Mouse (Mus musculus) G1E (cell line): ENCODE measurements around the gene Tbx21.

ENCODE experiments used
- CTCF ChIP-seq: IDR thresholded peaks from 2 replicates; pipeline ENCODE4 v1.5.1; 2012; ENCODE audit warnings: low read depth, low read length, inconsistent platforms, mixed read lengths
- TAL1 ChIP-seq: conservative IDR thresholded peaks from 2 replicates; pipeline ENCODE4 v1.6.1; 2012; ENCODE audit warnings: low read depth, low read length, inconsistent platforms, mixed read lengths

- TF ChIP-seq CTCF: no peak
- no peak for TF ChIP-seq TAL1
These were observed 11.7 kb upstream of the Tbx21 start for GRCm38 (mm10) chr11:97126645-97127468.
